Mouse (Mus musculus) liver, adult 10 weeks (tissue): ENCODE results near the gene Tnks2. TPM values are rescaled to one million over a fixed set of nuclear protein-coding genes. Genes with fewer than 3 reads are reported as not detected.

Experiments
- polyA plus RNA-seq: library from polyadenylated mRNA; stranded (reverse); fragments of 350-450 nt; fragmentation: Illumina TruSeq; extraction: RNeasy Lipid Tissue Mini Kit (QIAGEN cat#74804); gene quantifications from one replicate; pipeline ENCODE4 v1.2.3, GENCODE M21; 2014; ENCODE audit warnings: low read depth, low replicate concordance

Gene Tnks2
- polyA plus RNA-seq, result 40.4 TPM

GRCm38 (mm10) chr19:36833788-36834531 is at the start of gene Tnks2:
Gene Tnks2 (plus strand): TSS chr19:36834232.

GRCm38 (mm10) chr19:36919466-36919865 is 85.4 kb downstream of the Tnks2 start, which contains the start of gene Fgfbp3:
Gene Fgfbp3 (minus strand): TSS chr19:36919615.

DNA sequence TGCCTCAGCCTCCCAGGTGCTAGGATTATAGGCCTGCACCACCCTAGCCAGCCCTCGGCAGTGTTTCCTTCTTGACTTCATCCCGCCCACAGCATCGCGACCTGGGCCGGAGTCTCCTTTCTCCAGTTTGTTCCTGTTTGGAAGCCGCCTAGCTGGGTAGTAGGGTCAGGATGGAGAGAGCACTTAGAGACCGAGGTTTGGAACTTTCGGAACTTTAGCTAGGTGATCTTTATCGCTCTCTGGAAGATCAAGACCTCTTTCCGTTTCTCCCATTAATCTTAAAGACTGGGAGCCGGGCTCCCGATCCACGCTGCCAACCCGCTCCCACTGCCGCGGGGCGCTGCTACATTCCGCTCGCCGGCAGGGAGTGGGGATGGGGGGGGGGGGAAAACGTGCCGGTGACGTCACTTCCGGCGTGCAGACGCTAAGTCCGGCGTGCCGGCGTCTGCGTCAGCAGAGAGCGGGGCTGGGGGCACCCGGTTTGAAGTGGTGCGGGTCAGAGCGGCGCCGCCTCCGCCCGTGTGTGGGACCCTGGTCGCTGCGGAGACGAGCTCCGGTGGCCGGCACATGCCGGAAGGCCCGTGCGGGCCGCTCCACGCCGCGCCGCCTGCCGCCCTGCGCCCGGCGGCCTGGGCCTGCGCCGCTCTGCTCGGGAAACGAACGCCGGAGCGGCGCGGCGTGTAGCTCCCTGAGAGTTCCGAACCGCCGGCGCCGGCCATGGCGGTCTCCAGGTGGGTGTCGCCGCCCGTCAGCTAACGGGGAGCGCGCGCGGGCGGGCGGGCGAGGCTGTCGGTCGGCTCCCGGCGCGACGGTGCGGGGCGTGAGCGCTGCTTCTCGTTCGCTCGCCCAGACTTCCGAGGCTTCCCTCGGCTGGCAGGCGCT is 91.9 kb downstream of the Tnks2 start, which contains the start of gene Btaf1:
Gene Btaf1, plus strand, starts transcription at position 409 of the 882 bp plus-strand sequence.

Other genes with a start within 250 kb of the Tnks2 start
- gene Ppp1r3c, start 97.6 kb upstream of the Tnks2 start, polyA plus RNA-seq, result 122 TPM
- 0.72 TPM for gene Fgfbp3, start 85.4 kb downstream of the Tnks2 start, polyA plus RNA-seq
- gene Btaf1, start 91.8 kb downstream of the Tnks2 start, polyA plus RNA-seq, result 12.8 TPM